Mouse (Mus musculus) ovary, adult 18-20 months (tissue): ENCODE measurements around the gene Srsf3.
"Not testable (repeated sequence)": the region's sequence is repeated elsewhere in the genome, so short reads cannot be mapped to it uniquely, and the experiment has no call there.

Experiments used
- DNase-seq: peaks from one replicate; pipeline ENCODE4 v3.0.0; 2022; ENCODE audit warnings: low spot score, mixed read lengths

The Srsf3 gene

GRCm38 (mm10) chr17:29065245-29065940 is 33.0 kb downstream of the Srsf3 start:
- no peak for DNase-seq

GRCm38 (mm10) chr17:29065971-29066370 is 33.5 kb downstream of the Srsf3 start:
- DNase-seq: no peak

GRCm38 (mm10) chr17:29067416-29067815 is 35.0 kb downstream of the Srsf3 start:
- DNase-seq: not testable (repeated sequence)

- no peak for DNase-seq
These were observed 35.4 kb downstream of the Srsf3 start for GRCm38 (mm10) chr17:29067847-29068246.

- DNase-seq: no peak
These were observed 36.6 kb downstream of the Srsf3 start for GRCm38 (mm10) chr17:29069063-29069462.

GRCm38 (mm10) chr17:29071820-29072219 is 39.4 kb downstream of the Srsf3 start:
- DNase-seq: no peak

- DNase-seq: no peak
These were observed 40.4 kb downstream of the Srsf3 start for GRCm38 (mm10) chr17:29072701-29073307.

- DNase-seq: no peak
These were observed 40.9 kb downstream of the Srsf3 start for GRCm38 (mm10) chr17:29073313-29073712.

- DNase-seq: no peak
These were observed 41.7 kb downstream of the Srsf3 start for GRCm38 (mm10) chr17:29074085-29074484.

- DNase-seq: no peak
These were observed 43.8 kb downstream of the Srsf3 start for GRCm38 (mm10) chr17:29076235-29076634.

GRCm38 (mm10) chr17:29077786-29078509 is 45.5 kb downstream of the Srsf3 start:
- DNase-seq: peak; percentile 49

- DNase-seq: peak; percentile 80
These were observed 46.3 kb downstream of the Srsf3 start for GRCm38 (mm10) chr17:29078519-29079383.

- DNase-seq: no peak
These were observed 48.6 kb downstream of the Srsf3 start for GRCm38 (mm10) chr17:29080758-29081617.

GRCm38 (mm10) chr17:29081618-29082381 is 49.4 kb downstream of the Srsf3 start:
- no peak for DNase-seq

- DNase-seq: no peak
These were observed 51.2 kb downstream of the Srsf3 start for GRCm38 (mm10) chr17:29083586-29083985.

- DNase-seq: no peak
These were observed 52.2 kb downstream of the Srsf3 start for GRCm38 (mm10) chr17:29084656-29085055.

- DNase-seq: no peak
These were observed 52.8 kb downstream of the Srsf3 start for GRCm38 (mm10) chr17:29085266-29085665.

- DNase-seq: no peak
These were observed 54.5 kb downstream of the Srsf3 start for GRCm38 (mm10) chr17:29086916-29087315.

GRCm38 (mm10) chr17:29090776-29091175 is 58.3 kb downstream of the Srsf3 start, which contains the start of gene Cdkn1a:
TSS of gene Cdkn1a (plus strand) at chr17:29090976.
- DNase-seq: no peak

GRCm38 (mm10) chr17:29091348-29091944 is 59.0 kb downstream of the Srsf3 start:
- DNase-seq: no peak
